Mouse (Mus musculus): Measurements from ENCODE around the gene Umod.

The Umod gene

GRCm38 (mm10) chr7:119479256-119479655 is at the start of gene Umod:
Umod (minus strand) TSS chr7:119479282.
- no peak for DNase-seq (ENCODE audit: extremely low read depth, low read depth, low spot score)

- no peak for DNase-seq (ENCODE audit: extremely low read depth, low read depth, low spot score)
Measured at GRCm38 (mm10) chr7:119528617-119529016, 49.5 kb upstream of the Umod start.

GRCm38 (mm10) chr7:119527548-119527947 is 48.5 kb upstream of the Umod start:
- no peak for DNase-seq (ENCODE audit: extremely low read depth, low read depth, low spot score)

- no peak for DNase-seq (ENCODE audit: extremely low read depth, low read depth, low spot score)
Measured at GRCm38 (mm10) chr7:119527135-119527534, 48.1 kb upstream of the Umod start.

- no peak for DNase-seq (ENCODE audit: extremely low read depth, low read depth, low spot score)
Measured at GRCm38 (mm10) chr7:119526486-119526885, 47.4 kb upstream of the Umod start.

GRCm38 (mm10) chr7:119525881-119526281 is 46.8 kb upstream of the Umod start:
- no peak for DNase-seq (ENCODE audit: extremely low read depth, low read depth, low spot score)

GRCm38 (mm10) chr7:119523389-119523788 is 44.3 kb upstream of the Umod start, which contains the start of gene Pdilt:
Pdilt (minus strand) TSS chr7:119523489.
- no peak for DNase-seq (ENCODE audit: extremely low read depth, low read depth, low spot score)

GRCm38 (mm10) chr7:119522385-119522784 is 43.3 kb upstream of the Umod start:
- DNase-seq (ENCODE audit: extremely low read depth, low read depth, low spot score): no peak

GRCm38 (mm10) chr7:119521816-119522215 is 42.7 kb upstream of the Umod start:
- no peak for DNase-seq (ENCODE audit: extremely low read depth, low read depth, low spot score)

GRCm38 (mm10) chr7:119519654-119520053 is 40.6 kb upstream of the Umod start:
- DNase-seq (ENCODE audit: extremely low read depth, low read depth, low spot score): no peak

- no peak for DNase-seq (ENCODE audit: extremely low read depth, low read depth, low spot score)
Measured at GRCm38 (mm10) chr7:119519163-119519562, 40.1 kb upstream of the Umod start, which contains the start of gene Acsm5. Acsm5 (plus strand) TSS chr7:119519463.

- DNase-seq (ENCODE audit: extremely low read depth, low read depth, low spot score): no peak
Measured at GRCm38 (mm10) chr7:119516272-119516558, 37.1 kb upstream of the Umod start.

- DNase-seq (ENCODE audit: extremely low read depth, low read depth, low spot score): no peak
Measured at GRCm38 (mm10) chr7:119515492-119516271, 36.6 kb upstream of the Umod start.

- no peak for DNase-seq (ENCODE audit: extremely low read depth, low read depth, low spot score)
Measured at GRCm38 (mm10) chr7:119513056-119513455, 34.0 kb upstream of the Umod start.

GRCm38 (mm10) chr7:119511143-119511542 is 32.1 kb upstream of the Umod start:
- no peak for DNase-seq (ENCODE audit: extremely low read depth, low read depth, low spot score)

GRCm38 (mm10) chr7:119490041-119490780 is 11.1 kb upstream of the Umod start:
- no peak for DNase-seq (ENCODE audit: extremely low read depth, low read depth, low spot score)

- DNase-seq (ENCODE audit: extremely low read depth, low read depth, low spot score): no peak
Measured at GRCm38 (mm10) chr7:119486683-119487082, 7.6 kb upstream of the Umod start.

GRCm38 (mm10) chr7:119484154-119484553 is 5.1 kb upstream of the Umod start:
- no peak for DNase-seq (ENCODE audit: extremely low read depth, low read depth, low spot score)

- no peak for DNase-seq (ENCODE audit: extremely low read depth, low read depth, low spot score)
Measured at GRCm38 (mm10) chr7:119476500-119477389, 2.3 kb downstream of the Umod start.

GRCm38 (mm10) chr7:119459185-119459584 is 19.9 kb downstream of the Umod start, which contains the start of gene Gp2:
Gp2 (minus strand) TSS chr7:119459285.
- no peak for DNase-seq (ENCODE audit: extremely low read depth, low read depth, low spot score)

- DNase-seq (ENCODE audit: extremely low read depth, low read depth, low spot score): no peak
Measured at GRCm38 (mm10) chr7:119454192-119454591, 24.9 kb downstream of the Umod start.

Measured in fat pad, adult 2 months (tissue).